Mouse (Mus musculus) left cerebral cortex, adult 8-10 months (tissue): ENCODE data around the gene Olfr1309. TPM values are rescaled to one million over a fixed set of nuclear protein-coding genes. Genes with fewer than 3 reads are reported as not detected.
"Not testable (repeated sequence)": the region's sequence is repeated elsewhere in the genome, so short reads cannot be mapped to it uniquely, and the experiment has no call there.

ENCODE experiments used
- DNase-seq, 2 experiments: peaks; one replicate each; pipeline ENCODE4 v3.0.0; 2022; ENCODE audit warnings: low spot score in 2 of 2
- total RNA-seq, 4 experiments: library from RNA; stranded (reverse); gene quantifications; 2 replicates each; pipeline ENCODE4 v1.2.4; 2022

Olfr1309 gene
- total RNA-seq: not detected

DNA sequence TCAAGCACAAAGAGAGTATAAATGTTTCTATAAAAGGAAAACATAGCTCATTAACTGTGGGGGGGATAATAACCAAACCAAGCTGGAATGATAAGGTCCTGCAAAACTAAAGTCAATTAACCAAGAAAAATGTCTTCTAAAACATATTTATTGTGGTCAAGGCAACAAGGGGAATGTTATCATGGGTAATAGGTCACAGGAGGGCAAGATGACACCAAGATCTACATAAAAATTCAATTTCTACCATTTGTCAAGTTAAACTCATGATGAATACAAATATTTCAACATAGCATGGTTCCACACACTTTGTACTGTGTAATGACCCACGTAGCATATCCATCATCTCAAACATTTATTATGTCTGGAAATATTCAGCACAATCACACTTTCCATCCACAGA, at the start of gene Olfr1309:
Gene Olfr1309, minus strand, starts transcription at position 101 of the 400 bp plus-strand sequence.
- DNase-seq: no peak

DNA sequence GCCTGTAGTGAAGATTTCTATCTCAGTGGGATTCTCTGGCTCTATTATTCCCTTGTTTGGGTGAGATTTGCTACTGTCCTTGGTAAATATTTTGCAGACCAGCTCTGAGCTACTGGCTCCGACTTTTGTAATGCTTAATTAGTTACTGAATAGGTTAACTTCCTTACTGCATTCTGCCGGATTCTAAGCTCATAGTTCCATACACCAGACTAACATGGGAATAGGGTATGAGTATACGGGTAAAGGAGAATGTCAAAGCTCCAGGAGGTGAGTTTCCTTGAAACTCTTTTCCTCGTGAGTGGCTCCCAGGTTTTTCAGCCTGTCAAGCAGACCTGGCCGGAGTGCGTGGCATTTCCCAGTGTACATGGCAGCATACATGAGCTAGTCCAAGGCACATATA, 36.9 kb upstream of the Olfr1309 start:
- not testable (repeated sequence) for DNase-seq

DNA sequence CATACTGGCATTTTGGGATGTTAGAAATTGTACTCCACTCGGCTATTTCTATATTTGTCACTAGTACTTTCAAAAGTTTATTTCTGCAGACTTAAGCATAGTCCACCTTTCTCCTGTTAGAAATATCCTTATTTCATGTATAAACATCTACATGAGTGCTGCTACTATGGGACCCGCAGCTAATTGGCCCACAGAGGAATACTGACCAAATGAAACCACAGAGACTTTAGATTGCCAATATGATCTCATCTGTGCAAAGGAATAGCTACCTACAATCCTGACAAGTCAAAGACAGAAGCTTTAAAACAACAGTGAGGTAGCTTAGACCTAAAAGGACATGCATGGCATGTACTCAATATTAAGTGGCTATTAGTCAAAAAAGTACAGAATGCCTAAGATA, 34.2 kb upstream of the Olfr1309 start, which contains the start of gene Olfr1311:
Gene Olfr1311, minus strand, starts transcription at position 101 of the 400 bp plus-strand sequence.
- no peak for DNase-seq

DNA sequence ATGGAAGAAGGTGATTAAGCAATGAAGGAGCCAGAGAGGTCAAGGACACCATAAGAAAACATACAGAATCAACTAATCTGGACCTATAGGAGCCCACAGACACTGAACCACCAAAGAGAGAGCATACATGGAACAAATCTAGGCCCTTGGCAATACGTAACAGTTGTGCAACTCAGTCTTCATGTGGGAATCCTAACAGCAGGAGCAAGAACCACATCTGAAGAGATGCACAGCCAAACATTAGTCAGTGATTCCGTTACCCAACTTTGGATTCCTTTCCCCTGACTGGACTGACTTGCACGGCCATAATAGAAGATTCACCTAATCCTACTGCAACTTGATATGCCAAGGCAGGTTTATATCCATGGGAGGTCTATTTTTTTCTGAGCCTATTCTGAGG, 24.8 kb upstream of the Olfr1309 start:
- no peak for DNase-seq

DNA sequence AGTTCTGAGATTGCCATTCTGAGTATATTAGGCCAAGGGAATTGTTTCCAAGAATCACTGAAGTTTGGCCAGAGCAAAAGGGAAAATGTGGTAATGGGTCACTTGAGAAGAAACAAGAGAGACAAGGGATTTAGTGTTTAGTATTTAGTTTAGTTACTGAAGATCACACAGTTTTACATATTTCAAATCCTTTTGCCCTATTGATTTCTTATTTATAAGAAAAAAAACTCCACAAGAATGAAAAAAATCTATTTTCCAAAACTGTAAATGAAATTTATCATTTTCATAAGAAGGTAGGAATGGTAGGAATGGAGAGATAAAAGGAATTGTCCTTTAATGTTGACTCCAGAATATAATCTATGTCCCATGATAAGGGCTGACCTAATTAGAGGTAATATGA, 22.5 kb upstream of the Olfr1309 start, which contains the start of gene Olfr1310:
Gene Olfr1310, minus strand, starts transcription at position 101 of the 400 bp plus-strand sequence.
- DNase-seq: no peak

DNA sequence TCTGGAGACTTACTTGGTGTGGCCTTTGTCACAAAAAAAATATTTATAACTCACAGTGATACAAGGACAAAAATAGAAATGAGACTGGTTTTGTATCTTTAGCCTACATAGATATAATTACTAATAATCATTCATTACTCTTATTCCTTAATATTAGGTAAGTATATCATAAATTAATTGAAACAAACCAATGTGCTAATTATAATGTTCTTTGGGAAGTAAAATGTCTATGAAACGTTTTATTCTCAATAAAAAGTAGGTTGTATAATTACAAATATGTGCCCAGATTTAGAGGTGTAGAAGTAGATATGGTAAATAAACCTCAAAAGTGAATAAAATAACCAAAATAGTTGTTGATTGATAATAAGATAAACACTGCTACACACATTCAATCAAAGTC, 25.2 kb downstream of the Olfr1309 start, which contains the start of gene Olfr1308:
Gene Olfr1308, minus strand, starts transcription at position 101 of the 400 bp plus-strand sequence.
- no peak for DNase-seq

DNA sequence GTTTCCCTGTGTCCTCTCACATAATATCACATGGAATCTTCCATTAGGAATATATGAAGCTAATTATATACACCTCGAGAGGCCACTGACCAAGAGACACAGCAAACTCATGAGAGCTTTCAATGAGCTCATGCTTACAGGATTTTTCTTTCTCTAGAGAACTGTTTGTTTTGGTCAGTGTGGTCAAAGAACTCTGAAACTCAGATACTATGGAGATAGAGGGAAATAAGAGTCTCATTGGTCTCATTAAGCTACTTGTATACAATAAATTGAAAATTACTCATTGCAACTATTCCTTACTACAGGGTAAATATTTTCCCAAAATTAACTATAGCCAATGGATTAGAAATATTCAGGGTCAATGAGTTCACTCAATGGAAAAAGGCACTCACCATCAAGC, 40.7 kb downstream of the Olfr1309 start, which contains the start of gene Olfr1307:
Gene Olfr1307, minus strand, starts transcription at position 101 of the 400 bp plus-strand sequence.
- DNase-seq: no peak

Other genes starting within 250 kb of the Olfr1309 start
- not detected for gene Olfr1301, start 239.3 kb downstream of the Olfr1309 start, total RNA-seq
- gene Olfr1302, start 212.9 kb downstream of the Olfr1309 start, total RNA-seq: not detected
- not detected for gene Olfr1303, start 169.9 kb downstream of the Olfr1309 start, total RNA-seq
- gene Olfr1305, start 113.1 kb downstream of the Olfr1309 start, total RNA-seq: not detected
- gene Olfr1306, start 74.0 kb downstream of the Olfr1309 start, total RNA-seq: not detected
- gene Olfr1307, start 40.8 kb downstream of the Olfr1309 start, total RNA-seq: under 1 TPM; 0.02 to 0.04 (median 0.03) TPM
- gene Olfr1308, start 25.3 kb downstream of the Olfr1309 start, total RNA-seq: not detected
- not detected for gene Olfr1310, start 22.4 kb upstream of the Olfr1309 start, total RNA-seq
- not detected for gene Olfr1311, start 34.1 kb upstream of the Olfr1309 start, total RNA-seq
- not detected for gene Olfr1312, start 60.0 kb upstream of the Olfr1309 start, total RNA-seq
- gene Olfr1313, start 87.6 kb upstream of the Olfr1309 start, total RNA-seq: not detected
- gene Olfr1314, start 106.5 kb upstream of the Olfr1309 start, total RNA-seq: not detected
- gene Olfr1315-ps1, start 125.2 kb upstream of the Olfr1309 start, total RNA-seq: not detected
- not detected for gene Olfr1316, start 144.7 kb upstream of the Olfr1309 start, total RNA-seq
- gene Olfr1317, start 150.0 kb upstream of the Olfr1309 start, total RNA-seq: not detected
- not detected for gene Olfr1318, start 163.9 kb upstream of the Olfr1309 start, total RNA-seq
- 100 to 1,000 TPM; 153 to 175 (median 161) TPM for gene Lpcat4, start 249.2 kb upstream of the Olfr1309 start, total RNA-seq